Mouse (Mus musculus) kidney, embryonic 16.5 days (tissue): Measurements from ENCODE around the gene Crygn. TPM values are rescaled to one million over a fixed set of nuclear protein-coding genes. Genes with fewer than 3 reads are reported as not detected.
A peak's percentile ranks its signal among the peaks of the same experiment; 100 is the strongest.

Experiments used
- ATAC-seq: fragments of 200-750 bp; cut with Nextera tagmentation; 2 replicates; pipeline ENCODE4 v1.8.0; 2017; ENCODE audit warnings: moderate TSS enrichment; ENCODE audit not compliant: low FRiP score, low TSS enrichment
- H3K27ac ChIP-seq: fragments of 300-500 bp; sonication (generic); 2 replicates; pipeline ENCODE4 v1.5.1; 2014; ENCODE audit warnings: low read length
- H3K27me3 ChIP-seq: fragments of 300-500 bp; sonication (generic); 2 replicates; pipeline ENCODE4 v1.6.1; 2014; ENCODE audit warnings: low read length, control low read depth, mixed read lengths; ENCODE audit not compliant: insufficient read depth
- H3K36me3 ChIP-seq: fragments of 300-500 bp; sonication (generic); 2 replicates; pipeline ENCODE4 v1.6.1; 2014; ENCODE audit warnings: low read length, control low read depth, mixed read lengths; ENCODE audit not compliant: insufficient read depth
- H3K4me1 ChIP-seq: fragments of 300-500 bp; sonication (generic); 2 replicates; pipeline ENCODE4 v1.6.1; 2014; ENCODE audit warnings: low read length, control low read depth, mixed read lengths; ENCODE audit not compliant: insufficient read depth
- H3K4me2 ChIP-seq: fragments of 300-500 bp; sonication (generic); replicated peaks from 2 replicates; pipeline ENCODE4 v1.6.1; 2014; ENCODE audit warnings: low read depth, low read length
- H3K4me3 ChIP-seq: fragments of 300-500 bp; sonication (generic); 2 replicates; pipeline ENCODE4 v1.5.1; 2014; ENCODE audit warnings: mild to moderate bottlenecking, low read length
- H3K9ac ChIP-seq: fragments of 300-500 bp; sonication (generic); replicated peaks from 2 replicates; pipeline ENCODE4 v1.6.1; 2014; ENCODE audit warnings: low read length
- H3K9me3 ChIP-seq: fragments of 300-500 bp; sonication (generic); 2 replicates; pipeline ENCODE4 v1.6.1; 2016; ENCODE audit warnings: low read length, control low read depth
- WGBS: fragments of 180-500 bp; shearing (Covaris S2); extraction: QIAGEN DNeasy Blood & Tissue Kit; methylation state at CpG from one replicate; pipeline ENCODE4 v1.1.7; 2014; 5-methylcytosine and 5-hydroxymethylcytosine counted together
- polyA plus RNA-seq: library from polyadenylated mRNA; unstranded; fragments of >200 nt; fragmentation: Nextera tagmentation; extraction: Ambion mirVana; gene quantifications from 2 replicates; pipeline ENCODE4 v1.2.1, GENCODE M21; 2015

Crygn gene
- polyA plus RNA-seq, 1 experiment from 2014 or later, result 3.9 TPM

GRCm38 (mm10) chr5:24733134-24733533 is 24.7 kb downstream of the Crygn start:
- Histone ChIP-seq H3K4me2 (0 out of 2 replicates have a peak overlapping the region, but pooled peaks have one; percentile 16), H3K27me3 (no peaks in the 10 kb centered on the region), H3K4me3 (no peak overlapping the region), H3K36me3 (no peaks in the 10 kb centered on the region), H3K9me3 (no peaks in the 10 kb centered on the region), H3K27ac (peak overlapping the region; percentile 85), H3K4me1 (peaks cover 39% of the 10 kb centered on the region), H3K9ac (peak overlapping the region; percentile 15; the same call in 1 of the 2 replicates)
- 7% methylated on average over 8 of the region's 8 CpGs for whole genome bisulfite sequencing
- peak; percentile 77 for ATAC-seq

GRCm38 (mm10) chr5:24730986-24731385 is 26.8 kb downstream of the Crygn start:
- WGBS, result 1% methylated on average over 15 of the region's 15 CpGs
- peak; percentile 28; the same call in 1 of the 2 replicates for ATAC-seq

GRCm38 (mm10) chr5:24730488-24730871 is 27.3 kb downstream of the Crygn start, which contains the start of gene Wdr86:
Gene Wdr86 (minus strand): TSS chr5:24730727.
- H3K27ac ChIP-seq, result peak within 1 kb of the TSS; percentile 76
- H3K27me3 ChIP-seq, result no peaks in the 10 kb centered on the region
- peak within 1 kb of the TSS; percentile 88 for H3K4me2 ChIP-seq
- 0% methylated on average over 23 of the region's 23 CpGs for WGBS
- H3K4me1 ChIP-seq, result peaks cover 48% of the 10 kb centered on the region
- peak; percentile 39 for ATAC-seq
- no peaks in the 10 kb centered on the region for H3K36me3 ChIP-seq
- no peaks in the 10 kb centered on the region for H3K9me3 ChIP-seq
- H3K9ac ChIP-seq, result peak within 1 kb of the TSS; percentile 90
- peak within 1 kb of the TSS; percentile 72 for H3K4me3 ChIP-seq

More at GRCm38 (mm10) chr5:24730986-24731385, 26.8 kb downstream of the Crygn start:
- Histone ChIP-seq H3K4me3 (peak overlapping the region; percentile 72), H3K9me3 (no peaks in the 10 kb centered on the region), H3K9ac (peak overlapping the region; percentile 90), H3K27me3 (no peaks in the 10 kb centered on the region), H3K4me2 (peak overlapping the region; percentile 88), H3K36me3 (no peaks in the 10 kb centered on the region), H3K4me1 (peaks cover 46% of the 10 kb centered on the region), H3K27ac (peak overlapping the region; percentile 76)

- H3K36me3 ChIP-seq, result no peaks in the 10 kb centered on the region
- 1% methylated on average over 45 of the region's 49 CpGs for WGBS
Observed at GRCm38 (mm10) chr5:24729797-24730487, 27.9 kb downstream of the Crygn start.

GRCm38 (mm10) chr5:24726901-24727836 is 30.6 kb downstream of the Crygn start:
- no peak overlapping the region for H3K27ac ChIP-seq
- peaks cover 47% of the 10 kb centered on the region for H3K4me1 ChIP-seq
- H3K4me3 ChIP-seq, result no peak overlapping the region
- H3K4me2 ChIP-seq, result no peak overlapping the region
- H3K36me3 ChIP-seq, result no peaks in the 10 kb centered on the region
- H3K27me3 ChIP-seq, result no peaks in the 10 kb centered on the region
- H3K9ac ChIP-seq, result no peak overlapping the region
- no peak for ATAC-seq
- WGBS, result 65% methylated on average over 12 of the region's 12 CpGs
- H3K9me3 ChIP-seq, result no peaks in the 10 kb centered on the region

More at GRCm38 (mm10) chr5:24729797-24730487, 27.9 kb downstream of the Crygn start:
- Histone ChIP-seq H3K4me1 (peaks cover 53% of the 10 kb centered on the region), H3K9ac (peak overlapping the region; percentile 90), H3K4me2 (peak overlapping the region; percentile 88), H3K27me3 (no peaks in the 10 kb centered on the region), H3K27ac (peak overlapping the region; percentile 76), H3K4me3 (peak overlapping the region; percentile 72), H3K9me3 (no peaks in the 10 kb centered on the region)
- ATAC-seq, result peak; percentile 20

- H3K9ac ChIP-seq, result no peak overlapping the region
- no peaks in the 10 kb centered on the region for H3K27me3 ChIP-seq
- H3K4me3 ChIP-seq, result no peak overlapping the region
- no peaks in the 10 kb centered on the region for H3K9me3 ChIP-seq
- H3K4me1 ChIP-seq, result peaks cover 39% of the 10 kb centered on the region
- ATAC-seq, result no peak
- peaks cover 7% of the 10 kb centered on the region for H3K36me3 ChIP-seq
- 69% methylated on average over 6 of the region's 6 CpGs for WGBS
- H3K27ac ChIP-seq, result peak overlapping the region; percentile 88
- H3K4me2 ChIP-seq, result no peak overlapping the region
Observed at GRCm38 (mm10) chr5:24725897-24726296, 31.9 kb downstream of the Crygn start.

GRCm38 (mm10) chr5:24724805-24725204 is 33.0 kb downstream of the Crygn start:
- Histone ChIP-seq H3K4me2 (0 out of 2 replicates have a peak overlapping the region, but pooled peaks have one; percentile 8), H3K4me3 (no peak overlapping the region), H3K4me1 (peaks cover 37% of the 10 kb centered on the region), H3K27ac (peak overlapping the region; percentile 88), H3K27me3 (no peaks in the 10 kb centered on the region), H3K9ac (peak overlapping the region; percentile 24), H3K9me3 (no peaks in the 10 kb centered on the region), H3K36me3 (peaks cover 10% of the 10 kb centered on the region)
- WGBS, result 38% methylated on average over 5 of the region's 5 CpGs
- peak; percentile 77 for ATAC-seq

- H3K4me3 ChIP-seq, result no peak overlapping the region
- H3K9me3 ChIP-seq, result no peaks in the 10 kb centered on the region
- no peaks in the 10 kb centered on the region for H3K27me3 ChIP-seq
- H3K27ac ChIP-seq, result peak overlapping the region; percentile 88; the same call in 1 of the 2 replicates
- H3K4me2 ChIP-seq, result no peak overlapping the region
- H3K9ac ChIP-seq, result peak overlapping the region; percentile 24; the same call in 1 of the 2 replicates
- H3K4me1 ChIP-seq, result peaks cover 32% of the 10 kb centered on the region
- no peak for ATAC-seq
- 74% methylated on average over 5 of the region's 5 CpGs for WGBS
- H3K36me3 ChIP-seq, result peaks cover 14% of the 10 kb centered on the region
Observed at GRCm38 (mm10) chr5:24724270-24724634, 33.6 kb downstream of the Crygn start.

- no peak overlapping the region for H3K4me2 ChIP-seq
Observed at GRCm38 (mm10) chr5:24723527-24724269, 34.1 kb downstream of the Crygn start.

More at GRCm38 (mm10) chr5:24723527-24724269, 34.1 kb downstream of the Crygn start:
- Histone ChIP-seq H3K36me3 (peaks cover 16% of the 10 kb centered on the region), H3K4me1 (peaks cover 29% of the 10 kb centered on the region), H3K4me3 (no peak overlapping the region), H3K27me3 (no peaks in the 10 kb centered on the region), H3K9ac (0 out of 2 replicates have a peak overlapping the region, but pooled peaks have one; percentile 24), H3K9me3 (no peaks in the 10 kb centered on the region), H3K27ac (peak overlapping the region; percentile 88; the same call in 1 of the 2 replicates)
- WGBS, result 77% methylated on average over 11 of the region's 11 CpGs
- no peak for ATAC-seq
